Mouse (Mus musculus) mature B cell (primary cell): ENCODE data around the gene 3110021N24Rik.
"Not testable (repeated sequence)": the region's sequence is repeated elsewhere in the genome, so short reads cannot be mapped to it uniquely, and the experiment has no call there.

Experiments
- in situ Hi-C: fragments of 300-500 bp; cut with MboI; formaldehyde crosslinking; loops from 2 replicates; pipeline ENCODE4 v1.14.3; 2019

Gene 3110021N24Rik

DNA sequence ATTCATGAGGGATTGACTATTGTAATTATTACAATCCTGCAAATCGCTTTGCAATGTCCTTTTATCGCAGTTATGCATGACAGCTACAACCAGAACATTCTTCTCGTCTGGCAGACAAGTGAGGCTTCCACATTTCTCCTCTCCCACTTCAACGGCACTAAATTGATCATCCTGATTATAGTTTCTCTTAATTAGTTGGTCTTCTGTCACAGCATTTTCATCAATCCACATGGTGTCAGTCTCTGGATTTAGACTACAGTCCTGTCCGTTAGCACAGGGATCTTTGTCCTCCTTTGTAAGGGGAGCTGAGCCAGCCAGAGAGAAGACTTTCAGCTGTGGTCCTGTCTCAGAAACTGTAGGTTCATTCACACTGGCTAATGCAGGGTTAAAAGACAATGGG lies at the start of gene 3110021N24Rik:
Gene 3110021N24Rik (plus strand): TSS at position 301 of the 400 bp plus-strand sequence.
- in situ Hi-C loops, result no loop called here

DNA sequence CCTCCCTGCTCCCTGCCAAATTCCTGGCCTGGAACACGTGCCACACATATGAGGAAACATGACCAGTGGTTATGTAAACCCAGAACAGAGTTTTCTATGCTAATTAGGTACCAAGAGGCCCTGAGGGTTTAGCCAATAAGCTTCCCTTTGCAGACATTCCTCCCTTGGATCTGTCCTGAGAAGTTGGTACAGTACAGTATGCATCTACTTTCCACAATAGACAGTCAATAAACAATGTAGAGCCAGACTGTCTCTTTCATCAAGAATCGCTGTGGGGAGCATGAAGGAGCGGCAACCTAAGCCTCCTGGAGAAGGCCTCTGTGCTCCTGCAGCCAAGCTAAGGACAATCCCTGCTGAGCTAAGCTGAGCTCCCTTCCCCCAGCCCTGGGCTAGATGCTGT lies 33.3 kb upstream of the 3110021N24Rik start:
- in situ Hi-C loops, result no loop called here

DNA sequence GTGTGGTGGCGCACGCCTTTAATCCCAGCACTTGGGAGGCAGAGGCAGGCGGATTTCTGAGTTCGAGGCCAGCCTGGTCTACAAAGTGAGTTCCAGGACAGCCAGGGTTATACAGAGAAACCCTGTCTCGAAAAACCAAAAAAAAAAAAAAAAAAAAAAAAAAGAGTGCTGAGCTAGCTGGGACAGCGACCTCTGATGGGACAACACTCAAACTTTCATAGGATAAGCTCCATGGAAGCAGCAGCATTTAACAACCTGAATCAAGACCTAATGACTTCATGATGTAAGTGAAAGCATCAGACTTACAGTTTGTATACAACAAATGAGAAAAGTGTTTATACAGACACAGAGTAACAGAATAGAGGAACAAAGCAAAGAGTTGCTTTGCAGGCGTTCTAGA lies 32.4 kb upstream of the 3110021N24Rik start:
- in situ Hi-C loops, result not testable (repeated sequence)

DNA sequence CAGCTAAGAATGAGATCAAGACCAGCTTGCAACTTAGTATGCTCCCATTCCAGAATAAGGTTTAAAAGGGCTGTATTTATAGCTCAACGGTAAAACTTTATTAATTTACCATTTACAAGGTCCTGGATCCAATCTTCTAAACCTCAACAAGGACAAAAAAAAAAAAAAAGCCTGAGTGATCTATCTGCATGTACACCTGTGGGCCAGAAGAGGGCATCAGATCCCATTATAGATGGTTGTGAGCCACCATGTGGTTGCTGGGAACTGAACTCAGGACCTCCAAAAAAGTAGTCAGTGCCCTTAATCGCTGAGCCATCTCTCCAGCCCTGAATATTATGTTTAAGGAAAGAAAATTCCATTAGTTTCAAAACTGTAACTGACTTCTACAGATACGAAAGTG lies 29.0 kb upstream of the 3110021N24Rik start:
- in situ Hi-C loops, result no loop called here

DNA sequence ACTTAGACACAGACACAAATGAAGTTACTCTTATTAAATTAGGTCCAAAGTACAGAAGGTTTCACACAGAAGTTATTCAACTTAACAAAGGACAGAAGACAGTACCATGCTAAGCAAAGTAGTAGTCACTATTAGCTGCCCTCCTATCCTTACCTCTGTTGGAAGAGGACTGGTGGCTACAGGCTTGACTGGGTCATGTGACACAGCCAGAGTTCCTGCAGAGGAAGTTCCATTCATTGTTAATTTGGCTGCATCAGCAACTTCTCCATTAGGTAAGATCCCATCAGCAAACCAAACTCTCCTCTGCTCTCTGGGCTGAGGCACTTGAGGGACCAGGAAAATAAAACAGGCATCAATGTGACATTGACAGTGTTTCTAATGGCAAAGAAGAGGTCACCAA lies 28.0 kb upstream of the 3110021N24Rik start:
- in situ Hi-C loops, result no loop called here

DNA sequence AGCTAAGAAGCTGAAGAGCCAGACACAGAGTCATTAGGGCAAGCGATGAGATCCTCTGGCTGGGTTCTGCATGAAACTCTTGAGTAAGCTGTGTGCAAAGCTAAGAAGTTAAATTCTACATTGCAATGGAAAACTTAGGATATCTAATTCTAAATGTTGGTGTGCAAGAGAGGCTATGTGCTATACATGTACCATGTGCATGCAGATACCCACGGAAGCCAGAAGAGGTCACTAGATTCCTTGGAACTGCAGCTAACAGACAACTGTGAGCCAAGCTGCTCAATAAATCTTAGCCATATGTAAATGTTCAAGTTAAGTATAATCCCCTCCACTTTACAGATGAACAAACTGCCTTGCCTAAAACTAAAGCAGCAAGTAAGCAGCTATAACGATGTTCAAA lies 22.5 kb upstream of the 3110021N24Rik start:
- in situ Hi-C loops, result no loop called here

DNA sequence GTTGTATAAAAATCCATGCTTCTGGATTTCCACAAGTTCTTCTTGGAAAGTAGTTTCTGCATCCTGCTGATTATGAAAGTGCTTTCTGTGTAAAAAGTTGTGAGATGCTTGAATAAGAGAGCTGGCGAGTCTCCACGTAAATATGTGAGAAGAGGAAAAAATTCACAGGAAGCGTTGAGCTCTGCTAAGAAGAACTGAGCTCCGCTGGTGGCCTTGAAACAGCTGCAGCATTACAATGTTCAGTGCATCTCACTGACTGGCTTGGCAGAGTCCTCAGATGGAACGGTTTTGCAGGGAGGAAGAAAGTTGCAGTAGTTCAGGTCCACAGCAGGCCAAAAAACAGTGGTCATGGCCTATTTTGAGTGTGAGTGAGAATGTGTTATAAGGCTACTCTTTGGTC lies 11.2 kb upstream of the 3110021N24Rik start:
- in situ Hi-C loops, result no loop called here

DNA sequence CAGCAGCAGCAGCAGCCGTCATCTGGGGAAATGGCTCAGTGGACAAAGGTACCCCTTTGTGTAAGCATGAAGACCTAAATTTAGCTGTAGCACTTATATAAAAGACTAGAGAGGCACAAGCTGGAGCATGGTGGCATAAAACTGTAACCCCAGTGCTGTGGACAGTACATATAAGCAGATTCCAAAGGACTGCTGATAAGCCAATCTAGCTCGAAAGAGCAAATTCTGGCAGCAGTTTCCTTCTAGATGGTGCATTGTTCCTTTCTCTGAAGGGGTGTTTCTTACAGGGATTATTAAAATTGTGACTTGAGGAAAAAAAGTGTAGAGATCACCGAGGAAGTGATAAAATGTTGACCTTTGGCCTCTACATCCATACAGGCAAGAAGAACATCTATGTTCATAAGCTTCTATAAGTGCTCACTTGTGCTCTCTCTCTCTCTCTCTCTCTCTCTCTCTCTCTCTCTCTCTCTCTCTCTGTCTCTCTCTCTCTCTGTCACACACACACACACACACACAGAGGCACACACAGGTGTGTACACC lies 1.9 kb downstream of the 3110021N24Rik start:
- in situ Hi-C loops, result no loop called here

DNA sequence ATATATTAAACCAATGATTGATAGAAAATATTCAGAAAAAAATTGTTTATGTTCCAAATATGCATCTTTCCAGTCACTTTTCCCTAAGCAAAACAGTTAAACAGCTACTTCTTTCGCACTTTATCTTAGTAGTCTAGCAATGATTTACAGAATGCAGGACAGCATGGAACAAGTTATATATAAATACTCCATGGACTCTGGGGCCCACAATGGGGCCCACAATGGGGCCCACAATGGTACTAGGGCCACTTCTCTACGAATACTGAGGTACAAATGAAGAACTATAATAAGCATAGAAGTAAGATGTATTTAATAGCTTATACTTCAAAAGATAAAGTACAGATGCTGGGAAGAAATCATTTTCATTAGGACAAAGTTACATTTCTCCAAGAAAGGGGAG lies 4.7 kb downstream of the 3110021N24Rik start:
- in situ Hi-C loops, result no loop called here

DNA sequence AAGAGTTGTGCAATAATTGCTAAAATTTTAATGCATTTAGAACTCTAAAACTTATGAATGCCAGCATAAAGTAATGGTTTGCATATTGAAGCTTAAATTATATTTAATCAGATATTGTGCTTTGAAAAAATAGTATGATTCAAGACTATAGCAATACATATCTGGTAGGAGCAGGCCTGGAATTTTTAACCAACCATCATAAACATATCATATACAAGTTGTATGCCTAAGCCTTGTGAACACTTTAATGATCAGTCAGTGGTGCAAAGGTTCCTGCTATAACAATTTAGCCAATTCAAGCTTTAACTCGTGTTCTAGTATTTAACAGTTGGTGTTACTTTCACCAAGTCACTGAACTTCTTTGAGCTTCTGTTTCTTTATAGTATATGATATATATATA lies 11.0 kb downstream of the 3110021N24Rik start:
- in situ Hi-C loops, result no loop called here

DNA sequence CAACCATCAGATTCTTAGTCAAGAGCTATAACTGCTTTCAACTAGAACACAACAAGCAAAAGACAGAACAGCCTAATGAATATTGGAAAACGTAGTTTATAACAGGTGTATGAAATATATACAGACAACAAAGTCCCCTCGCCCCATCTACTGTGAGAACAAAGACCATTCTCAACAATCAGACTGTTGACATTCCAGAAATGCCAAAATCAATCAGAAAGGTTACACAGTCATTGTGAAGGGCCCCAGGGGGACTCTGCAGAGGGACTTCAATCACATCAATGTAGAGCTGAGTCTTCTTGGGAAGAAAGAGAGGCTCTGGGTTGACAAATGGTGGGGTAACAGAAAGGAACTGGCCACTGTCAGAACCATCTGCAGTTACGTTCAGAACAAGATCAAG lies 12.1 kb downstream of the 3110021N24Rik start:
- in situ Hi-C loops, result no loop called here

DNA sequence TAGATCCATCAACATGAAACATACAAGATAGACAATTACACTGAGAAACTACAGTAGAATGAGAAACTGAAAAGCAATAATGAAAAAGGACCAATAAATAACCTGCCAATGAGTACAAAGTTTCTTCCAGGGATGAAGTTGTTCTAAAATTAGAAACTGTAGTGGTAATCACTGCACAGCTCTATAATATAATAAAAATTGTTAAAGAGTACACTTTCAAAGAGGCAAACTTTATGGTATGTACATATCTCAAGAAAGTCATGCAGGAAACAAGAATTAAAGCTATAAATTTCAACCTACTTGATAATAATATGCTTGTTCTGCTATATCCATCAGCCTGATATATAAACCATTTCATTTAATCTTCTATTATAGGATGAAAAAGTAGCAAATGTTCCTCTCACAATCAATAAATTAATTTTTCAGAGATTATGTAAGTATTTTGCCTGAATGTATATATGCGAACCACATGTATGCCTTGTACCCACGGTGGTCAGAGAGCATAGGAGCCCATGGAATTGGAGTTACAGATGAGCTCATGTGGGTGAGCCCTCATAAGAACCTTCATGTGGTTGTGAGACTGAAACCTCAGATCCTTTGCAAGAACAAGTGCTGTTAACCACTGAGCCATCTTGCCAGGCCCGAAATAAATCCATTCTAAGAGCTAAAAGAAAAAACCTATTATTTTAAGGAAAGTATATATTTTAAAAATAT lies 26.9 kb downstream of the 3110021N24Rik start:
- in situ Hi-C loops, result no loop called here

DNA sequence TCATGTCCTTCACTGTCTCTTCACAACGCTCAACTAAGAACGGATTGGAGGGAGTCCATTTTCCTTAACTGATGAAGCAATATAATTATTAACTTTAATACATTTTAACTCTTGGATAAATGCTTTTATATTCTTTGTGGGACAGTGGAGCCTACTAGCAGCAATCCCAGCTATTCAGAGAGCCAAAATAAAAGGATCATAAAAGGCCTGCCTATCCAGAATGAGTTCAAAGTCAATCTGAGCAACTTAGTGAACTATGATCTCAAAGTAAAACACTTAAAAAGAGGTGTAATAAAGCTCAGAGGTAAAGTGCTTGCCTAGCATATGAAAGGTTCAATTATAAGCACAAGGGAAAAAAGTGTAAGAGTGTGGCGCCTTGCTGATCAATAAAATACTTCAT lies 40.1 kb downstream of the 3110021N24Rik start:
- in situ Hi-C loops, result no loop called here

DNA sequence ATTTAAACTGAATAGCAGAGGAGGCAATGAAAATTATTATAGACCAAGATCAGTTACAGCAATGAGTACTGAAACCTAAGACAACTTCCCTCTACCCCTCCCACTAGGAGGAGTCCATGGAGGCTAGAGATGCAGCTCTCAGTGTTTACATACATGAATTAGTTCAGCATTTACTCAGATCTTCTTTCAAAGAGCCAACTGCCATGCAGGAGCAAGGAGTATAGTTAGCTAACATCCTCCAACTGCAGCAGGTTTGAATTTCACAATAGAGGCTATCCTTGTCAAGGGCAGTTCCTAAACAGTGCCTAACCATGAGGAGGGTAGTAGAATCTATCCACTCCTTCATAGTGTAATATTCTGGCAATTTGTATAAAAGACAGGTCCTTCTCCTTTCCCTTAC lies 49.1 kb downstream of the 3110021N24Rik start:
- in situ Hi-C loops, result no loop called here

DNA sequence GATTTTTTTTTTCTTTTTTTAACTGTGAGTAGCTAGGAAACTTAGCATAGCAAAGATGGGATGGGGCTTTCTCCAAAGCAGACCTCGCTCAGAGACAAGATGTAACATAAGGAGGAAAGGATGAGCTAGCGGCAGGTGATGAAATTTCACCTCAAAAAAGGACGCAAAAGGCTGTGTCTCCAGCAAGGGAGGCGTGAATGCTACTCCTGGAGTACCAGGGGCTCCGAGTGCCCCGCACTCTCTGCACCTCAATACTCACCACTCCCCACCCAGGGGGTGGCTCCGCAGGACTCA lies 60.3 kb downstream of the 3110021N24Rik start:
- in situ Hi-C loops, result no loop called here

DNA sequence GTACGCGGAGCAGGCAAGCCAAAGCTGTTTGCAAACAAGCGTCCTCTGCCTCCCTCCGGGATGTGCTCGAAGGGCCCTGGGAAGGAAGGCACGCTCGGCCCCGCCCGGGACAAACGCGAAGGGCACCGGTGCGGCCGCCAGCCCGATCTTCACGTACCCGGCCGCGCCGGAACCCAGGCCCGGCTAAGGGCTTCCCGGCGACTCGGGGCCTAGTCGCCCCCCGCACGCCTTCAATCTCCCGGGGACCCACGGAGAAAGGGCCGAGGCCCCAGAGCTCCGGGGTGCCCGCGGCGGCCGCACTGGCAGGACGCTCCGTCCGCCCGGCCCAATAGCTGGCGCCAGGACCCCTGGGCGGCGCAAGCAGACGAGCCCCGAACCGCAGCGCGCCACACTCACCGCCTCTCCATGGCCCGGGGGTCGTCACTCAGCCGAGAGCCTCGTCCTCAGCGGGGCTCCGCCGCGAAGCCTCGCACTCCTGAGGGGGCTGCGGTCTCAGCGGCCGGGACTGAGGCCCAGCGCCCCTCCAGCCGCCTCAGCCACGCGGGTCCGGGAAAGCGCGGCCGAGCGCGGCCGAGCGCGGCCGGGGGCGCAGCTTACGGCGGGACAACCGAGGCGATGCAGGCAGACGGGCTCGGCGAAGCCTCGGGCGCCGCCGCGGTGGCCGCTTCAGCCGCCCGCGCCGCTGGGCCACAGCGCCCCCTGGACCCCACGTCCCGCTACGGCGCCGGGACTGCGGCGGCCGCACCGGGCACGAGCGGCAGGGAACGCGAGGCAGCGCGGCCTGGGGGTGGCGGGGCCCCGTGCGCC lies 60.8 kb downstream of the 3110021N24Rik start, which contains the start of gene Zfyve9:
Gene Zfyve9 (minus strand): TSS at position 742 of the 807 bp plus-strand sequence.
- in situ Hi-C loops, result no loop called here

DNA sequence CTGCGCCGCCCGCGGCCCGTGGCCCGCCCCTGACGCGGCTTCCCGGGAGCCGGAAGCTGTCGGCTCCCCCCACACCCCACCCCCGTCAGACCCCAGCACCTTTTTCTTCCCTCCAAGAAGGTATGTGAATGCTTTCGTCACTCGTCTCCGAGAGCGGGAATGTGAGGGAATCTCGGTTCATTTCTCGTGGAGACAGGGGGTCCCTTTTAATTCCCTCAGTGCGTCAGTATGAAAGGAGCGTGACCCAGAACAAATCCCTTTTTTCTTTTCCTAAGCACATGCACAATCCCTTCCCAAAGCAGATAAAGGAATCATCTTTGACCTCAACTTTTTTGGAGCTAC lies 61.4 kb downstream of the 3110021N24Rik start:
- in situ Hi-C loops, result no loop called here

DNA sequence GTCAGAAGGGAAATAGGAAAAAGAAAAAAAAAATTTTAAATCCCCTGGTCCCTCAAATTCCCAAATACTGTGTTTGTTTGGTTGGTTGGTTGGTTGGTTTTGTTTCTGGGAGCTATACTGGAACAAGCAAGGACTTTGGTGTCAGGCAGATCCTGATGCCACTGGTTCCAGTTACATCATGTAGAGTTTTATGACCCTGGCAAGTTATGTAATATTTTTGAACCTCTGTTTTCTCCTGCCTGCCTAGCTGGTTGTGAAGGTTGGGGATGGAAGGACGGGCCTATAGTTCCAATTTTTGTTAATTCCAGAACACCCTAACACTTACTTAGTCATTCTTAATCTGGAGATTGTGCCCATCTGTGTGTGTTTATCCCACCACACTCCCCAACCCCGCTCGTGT lies 62.1 kb downstream of the 3110021N24Rik start:
- in situ Hi-C loops, result no loop called here

DNA sequence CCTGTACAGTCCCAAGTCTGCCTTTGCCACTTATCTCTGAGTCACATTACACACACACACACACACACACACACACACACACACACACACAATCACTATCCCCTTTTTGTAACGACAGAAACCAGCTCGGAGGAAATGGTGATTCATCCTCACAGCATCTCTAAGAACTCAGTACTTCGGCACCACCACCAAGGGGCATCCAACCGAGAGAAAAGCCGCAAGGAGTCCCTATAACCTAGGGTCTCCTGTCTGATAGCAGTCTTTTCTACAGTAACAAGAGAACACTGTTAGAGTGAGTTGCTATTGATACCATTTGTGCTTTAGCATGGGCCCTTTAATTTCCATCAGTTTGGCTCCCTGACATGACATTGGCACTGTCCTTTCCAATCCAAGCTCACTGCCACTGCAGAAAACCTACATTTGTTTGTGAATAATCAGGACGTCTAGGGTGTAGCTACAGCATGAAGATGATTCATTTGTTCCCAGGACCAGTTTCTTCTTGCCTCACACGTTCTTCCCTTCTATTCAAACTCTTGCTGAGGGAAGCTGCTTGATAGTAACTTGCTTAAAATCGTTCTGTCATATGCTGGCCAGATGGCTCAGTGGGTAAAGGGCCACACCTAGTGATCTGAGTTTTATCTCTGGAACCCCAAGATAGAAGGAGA lies 63.1 kb downstream of the 3110021N24Rik start:
- in situ Hi-C loops, result no loop called here

DNA sequence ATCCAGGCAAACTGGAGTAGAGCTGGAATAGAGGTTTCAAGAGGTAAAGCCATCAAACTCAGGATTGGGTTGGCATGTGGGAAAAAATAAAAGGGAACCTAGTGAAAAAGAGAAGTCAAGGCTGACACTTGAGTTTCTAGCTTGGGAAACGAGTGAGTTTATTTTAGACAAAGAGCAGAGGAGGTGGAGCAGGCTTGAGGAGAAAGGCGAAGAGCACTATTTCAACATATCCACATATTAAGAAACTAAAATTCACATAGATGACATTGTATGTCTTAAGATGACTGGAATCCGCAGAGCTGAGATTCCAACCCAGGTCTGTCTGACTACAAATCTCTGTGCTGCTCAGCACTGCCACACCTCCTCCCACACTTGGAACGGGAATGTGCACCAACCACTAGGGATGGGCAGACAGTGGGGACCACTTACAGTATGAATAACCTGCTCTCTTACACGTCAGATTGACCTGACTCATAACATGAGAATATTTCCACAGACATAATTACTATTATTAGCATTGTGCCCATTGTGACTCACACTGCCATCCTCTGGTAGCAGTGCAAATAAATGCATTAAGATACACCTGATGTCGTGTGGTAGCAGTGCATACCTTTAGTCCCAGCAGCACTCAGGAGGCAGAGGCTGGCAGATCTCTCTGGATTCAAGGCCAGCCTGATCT lies 69.9 kb downstream of the 3110021N24Rik start:
- in situ Hi-C loops, result no loop called here

DNA sequence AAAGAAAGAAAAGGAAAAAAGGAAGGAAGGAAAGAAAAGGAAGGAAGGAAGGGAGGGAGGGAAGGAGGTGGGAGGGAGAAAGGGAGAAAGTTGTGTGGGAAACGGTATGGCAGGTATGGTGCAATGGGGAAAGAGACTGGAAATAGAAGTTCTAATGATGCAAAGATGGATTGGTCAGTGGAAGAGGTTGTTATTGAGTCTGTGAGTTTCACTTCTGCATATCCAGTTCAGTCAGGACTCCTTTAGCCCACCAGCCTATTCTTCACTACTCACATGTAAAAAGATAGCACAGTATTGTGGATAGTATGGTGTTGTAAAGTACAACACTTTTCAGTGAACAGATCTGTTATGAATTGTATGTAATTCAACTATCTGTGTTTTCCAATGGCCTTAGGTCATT lies 71.1 kb downstream of the 3110021N24Rik start:
- in situ Hi-C loops, result no loop called here

DNA sequence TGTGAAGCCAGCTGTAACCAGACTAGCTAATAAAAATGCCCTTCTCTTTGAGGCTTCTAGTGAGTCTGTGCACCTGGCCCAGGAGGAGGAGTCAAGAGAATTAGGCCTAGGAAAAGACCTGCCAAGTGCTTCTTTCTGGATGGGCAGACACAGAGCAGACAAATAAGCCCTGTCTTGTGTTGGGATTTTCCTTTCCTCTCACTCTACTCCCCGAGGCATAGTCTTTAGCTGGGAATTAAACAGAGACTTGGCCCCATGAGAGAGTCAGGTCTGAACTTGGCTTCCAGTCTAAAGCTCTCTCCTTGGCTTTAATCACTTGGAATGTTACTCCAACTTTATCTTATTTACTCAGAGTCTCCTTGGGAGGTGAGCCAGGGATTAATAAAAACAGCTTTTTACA lies 74.5 kb downstream of the 3110021N24Rik start:
- in situ Hi-C loops, result no loop called here
